Mouse (Mus musculus) MEL (cell line): Measurements from ENCODE around the gene Fcgr3.

Source experiments
- CTCF ChIP-seq, 3 experiments: IDR thresholded peaks in 2 of 3; conservative IDR thresholded peaks in 1 of 3; 2 replicates each; pipeline ENCODE4 v1.5.1; 2011 to 2012; ENCODE audit warnings: low read length in 3 of 3, low read depth in 2 of 3, mild to moderate bottlenecking in 2 of 3, improper control_type of control experiment in 1 of 3, inconsistent platforms in 1 of 3, mixed read lengths in 1 of 3, moderate library complexity in 1 of 3; ENCODE audit not compliant: control insufficient read depth in 1 of 3, insufficient read depth in 1 of 3, poor library complexity in 1 of 3, severe bottlenecking in 1 of 3
- ETS1 ChIP-seq: IDR thresholded peaks from 2 replicates; pipeline ENCODE4 v1.6.1; 2012; ENCODE audit warnings: low read depth, mild to moderate bottlenecking, inconsistent platforms, low read length, improper control_type of control experiment, moderate library complexity
- KAT2A ChIP-seq: conservative IDR thresholded peaks from 2 replicates; pipeline ENCODE4 v1.6.1; 2012; ENCODE audit warnings: low read depth, low read length, improper control_type of control experiment, inconsistent platforms
- MAX ChIP-seq: IDR thresholded peaks from 2 replicates; pipeline ENCODE4 v1.6.1; 2011; ENCODE audit warnings: low read length, improper control_type of control experiment
- MEF2A ChIP-seq: IDR thresholded peaks from 2 replicates; pipeline ENCODE4 v1.6.1; 2014; ENCODE audit warnings: low read depth, mild to moderate bottlenecking, inconsistent platforms, low read length, improper control_type of control experiment; ENCODE audit not compliant: poor library complexity, insufficient replicate concordance, severe bottlenecking; ENCODE audit errors: extremely low read depth
- NELFE ChIP-seq: IDR thresholded peaks from 2 replicates; pipeline ENCODE4 v1.6.1; 2011; ENCODE audit warnings: low read depth, low read length, improper control_type of control experiment
- SIN3A ChIP-seq: IDR thresholded peaks from 2 replicates; pipeline ENCODE4 v1.6.1; 2012; ENCODE audit warnings: low read length, improper control_type of control experiment, inconsistent platforms
- TCF12 ChIP-seq: IDR thresholded peaks from 2 replicates; pipeline ENCODE4 v1.6.1; 2014; ENCODE audit warnings: low read depth, mild to moderate bottlenecking, inconsistent platforms, low read length, improper control_type of control experiment, moderate library complexity
- UBTF ChIP-seq: IDR thresholded peaks from 2 replicates; pipeline ENCODE4 v1.6.1; 2012; ENCODE audit warnings: low read depth, mild to moderate bottlenecking, inconsistent platforms, low read length, improper control_type of control experiment, moderate library complexity, borderline replicate concordance; ENCODE audit not compliant: insufficient read depth
- USF1 ChIP-seq: IDR thresholded peaks from 2 replicates; pipeline ENCODE4 v1.6.1; 2014; ENCODE audit warnings: low read depth, mild to moderate bottlenecking, inconsistent platforms, low read length, improper control_type of control experiment, moderate library complexity

DNA sequence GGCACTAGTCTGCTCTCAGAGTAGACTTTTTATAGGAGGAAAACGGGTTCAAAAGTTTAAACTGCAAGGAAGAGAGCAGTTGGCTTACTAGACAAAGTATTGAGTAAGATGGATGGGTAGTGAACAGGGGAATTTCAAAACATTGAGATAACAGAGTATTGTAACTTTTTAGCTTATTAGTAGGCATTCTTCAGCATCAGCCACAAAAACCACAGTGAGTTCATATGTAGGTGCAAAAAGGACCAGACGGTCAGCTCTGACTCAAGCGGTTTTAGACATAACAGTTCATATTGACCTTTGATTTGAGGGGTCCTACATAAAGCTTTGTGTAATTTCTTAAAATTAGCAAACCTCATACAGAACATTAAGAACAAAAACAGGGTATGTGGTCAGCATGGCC, 3.2 kb downstream of the Fcgr3 start:
- TF ChIP-seq MAX: no peak
- TF ChIP-seq TCF12: no peak
- TF ChIP-seq NELFE: no peak
- no peak for TF ChIP-seq MEF2A
- no peak for TF ChIP-seq SIN3A
- no peak for TF ChIP-seq UBTF
- no peak for TF ChIP-seq KAT2A
- TF ChIP-seq USF1: no peak
- TF ChIP-seq CTCF (IDR thresholded peaks at IDR 0.05 in 2 of 3, conservative IDR thresholded peaks at IDR 0.05 in 1 of 3; ENCODE audit: control insufficient read depth in 1 of 3, insufficient read depth in 1 of 3, low read depth in 2 of 3, low read length in 3 of 3, poor library complexity in 1 of 3, severe bottlenecking in 1 of 3): no peak
- TF ChIP-seq ETS1: no peak
